Mouse (Mus musculus): ENCODE data around the gene Chkb.

The Chkb gene

DNA sequence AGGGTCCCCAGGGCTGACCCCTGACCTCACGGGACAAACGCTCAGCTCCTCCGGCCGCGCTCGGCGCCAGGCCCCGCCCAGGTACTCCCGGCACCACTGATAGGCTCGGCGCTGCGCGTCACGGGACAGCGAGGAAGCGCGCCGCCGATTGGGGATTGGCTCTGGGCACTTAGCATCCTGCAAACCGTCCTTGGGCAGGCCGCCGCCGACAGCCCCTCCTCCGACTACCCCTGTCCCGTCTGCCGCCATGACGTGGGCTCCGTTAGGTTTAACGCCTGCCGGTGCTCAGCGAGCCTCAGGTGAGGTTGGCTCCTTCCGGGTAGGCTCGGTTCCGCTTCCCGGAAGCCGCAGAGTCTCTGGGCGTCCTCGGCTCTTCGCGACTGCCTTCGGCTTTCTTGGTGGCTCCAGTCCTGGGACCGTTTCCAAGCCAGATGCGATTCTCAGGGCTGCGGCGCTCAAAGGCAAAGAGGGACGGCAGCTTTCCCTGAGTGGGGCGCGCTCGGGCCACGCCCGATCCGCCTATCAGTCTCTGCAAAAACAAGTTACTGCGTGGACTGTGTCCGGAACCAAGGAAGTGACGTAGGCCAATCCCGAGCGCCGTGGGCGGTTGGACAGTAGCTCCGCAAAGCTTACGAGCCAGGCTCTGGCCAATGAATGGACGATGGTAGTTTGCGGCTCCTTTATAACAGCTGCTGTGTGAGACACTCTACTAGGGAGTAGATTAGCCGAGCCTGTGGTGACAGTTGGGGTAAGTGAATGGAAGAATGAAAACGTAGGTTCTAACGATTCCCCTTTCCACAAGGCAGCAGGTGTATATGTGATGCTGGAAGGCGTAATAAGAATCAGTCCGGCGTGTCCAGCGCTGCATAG is at the start of gene Chkb, which contains the start of the genes C730034F03Rik and Gm44502:
Gene Chkb, minus strand, starts transcription at position 557 of the 870 bp plus-strand sequence.
Gene C730034F03Rik, plus strand, starts transcription at position 238 of the 870 bp plus-strand sequence.
Gene Gm44502, minus strand, starts transcription at position 345 of the 870 bp plus-strand sequence.
- DNase-seq (ENCODE audit: low spot score), result peak; percentile 75

- no peak for DNase-seq (ENCODE audit: low spot score)
Measured at GRCm38 (mm10) chr15:89478622-89479021, 48.9 kb upstream of the Chkb start.

- DNase-seq (ENCODE audit: low spot score), result no peak
Measured at GRCm38 (mm10) chr15:89477806-89478205, 48.1 kb upstream of the Chkb start.

GRCm38 (mm10) chr15:89477091-89477491 is 47.4 kb upstream of the Chkb start, which contains the start of gene Arsa:
Arsa (minus strand) TSS chr15:89477425.
- no peak for DNase-seq (ENCODE audit: low spot score)

GRCm38 (mm10) chr15:89476475-89476815 is 46.7 kb upstream of the Chkb start:
- no peak for DNase-seq (ENCODE audit: low spot score)

- DNase-seq (ENCODE audit: low spot score), result peak; percentile 81
Measured at GRCm38 (mm10) chr15:89475611-89476474, 46.1 kb upstream of the Chkb start.

DNA sequence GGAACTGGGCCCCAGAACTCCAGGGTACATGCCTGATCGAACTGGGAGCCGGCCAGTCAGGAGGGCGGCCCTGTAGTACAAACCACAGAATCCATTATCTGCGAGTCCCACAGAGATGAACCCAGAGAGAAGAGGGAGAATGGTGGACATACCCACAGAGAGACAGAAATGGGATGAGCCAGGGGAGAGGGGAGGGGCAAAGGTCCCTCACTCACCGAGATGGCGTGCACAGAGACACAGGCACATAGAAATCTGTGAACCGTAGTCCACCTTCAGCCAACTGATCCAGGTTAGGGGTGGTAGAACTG is 45.5 kb upstream of the Chkb start:
- no peak for DNase-seq (ENCODE audit: low spot score)

DNA sequence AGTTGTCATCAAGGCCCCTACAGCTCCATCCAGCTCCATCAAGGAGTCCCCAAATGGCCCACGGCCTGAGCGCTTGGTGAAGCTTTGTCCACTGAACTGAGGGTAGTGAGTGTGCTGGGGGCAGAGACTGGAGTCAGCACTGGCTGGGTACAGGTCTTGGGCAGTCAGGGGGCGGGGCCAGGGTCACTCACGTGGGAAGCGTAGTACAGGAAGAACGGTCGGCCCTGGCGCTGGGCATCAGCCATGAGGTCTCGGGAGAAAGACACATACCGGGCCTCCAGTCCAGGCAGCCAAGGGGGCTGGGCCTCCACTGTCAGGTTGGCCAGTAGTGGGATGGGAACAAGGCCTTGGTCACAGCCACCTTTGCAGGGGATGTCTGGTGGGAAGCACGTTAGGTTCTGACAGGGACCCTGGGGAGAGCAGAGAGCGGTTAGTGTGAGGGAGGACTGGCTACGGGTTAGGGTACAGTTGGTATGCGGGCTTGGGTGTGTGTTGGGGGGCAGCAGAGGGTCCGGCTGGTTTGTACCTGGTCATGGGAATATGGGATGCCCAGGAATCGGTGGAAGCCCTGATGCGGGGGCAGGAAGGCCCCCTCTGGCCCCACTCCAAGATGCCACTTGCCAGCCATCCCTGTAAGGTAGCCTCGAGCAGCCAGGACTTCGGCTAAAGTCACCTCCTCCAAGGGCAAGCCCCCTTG is 45.0 kb upstream of the Chkb start:
- no peak for DNase-seq (ENCODE audit: low spot score)

GRCm38 (mm10) chr15:89473921-89474320 is 44.2 kb upstream of the Chkb start:
- DNase-seq (ENCODE audit: low spot score), result no peak

- no peak for DNase-seq (ENCODE audit: low spot score)
Measured at GRCm38 (mm10) chr15:89473370-89473769, 43.7 kb upstream of the Chkb start.

DNA sequence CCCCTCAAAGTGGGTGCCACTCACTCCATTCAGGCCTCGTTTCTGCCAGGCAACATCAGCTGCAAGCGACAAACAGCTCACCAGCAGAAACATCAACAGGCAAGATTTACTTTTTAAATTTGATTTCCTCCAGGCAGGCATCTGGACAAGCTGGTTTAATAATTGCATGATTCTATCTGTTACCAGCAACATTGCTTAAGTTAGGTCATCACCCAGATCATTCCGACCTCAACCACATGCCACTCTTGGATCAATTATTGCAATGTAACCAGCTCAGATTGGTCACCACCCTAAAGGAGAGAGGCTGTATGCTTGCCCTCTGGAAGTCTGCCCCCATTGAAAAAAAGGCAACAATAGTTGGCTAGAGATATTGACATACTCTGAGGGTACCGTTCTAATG is 41.8 kb upstream of the Chkb start:
- DNase-seq (ENCODE audit: low spot score), result no peak

GRCm38 (mm10) chr15:89468577-89468976 is 38.9 kb upstream of the Chkb start:
- DNase-seq (ENCODE audit: low spot score), result no peak

GRCm38 (mm10) chr15:89465052-89465451 is 35.3 kb upstream of the Chkb start:
- no peak for DNase-seq (ENCODE audit: low spot score)

DNA sequence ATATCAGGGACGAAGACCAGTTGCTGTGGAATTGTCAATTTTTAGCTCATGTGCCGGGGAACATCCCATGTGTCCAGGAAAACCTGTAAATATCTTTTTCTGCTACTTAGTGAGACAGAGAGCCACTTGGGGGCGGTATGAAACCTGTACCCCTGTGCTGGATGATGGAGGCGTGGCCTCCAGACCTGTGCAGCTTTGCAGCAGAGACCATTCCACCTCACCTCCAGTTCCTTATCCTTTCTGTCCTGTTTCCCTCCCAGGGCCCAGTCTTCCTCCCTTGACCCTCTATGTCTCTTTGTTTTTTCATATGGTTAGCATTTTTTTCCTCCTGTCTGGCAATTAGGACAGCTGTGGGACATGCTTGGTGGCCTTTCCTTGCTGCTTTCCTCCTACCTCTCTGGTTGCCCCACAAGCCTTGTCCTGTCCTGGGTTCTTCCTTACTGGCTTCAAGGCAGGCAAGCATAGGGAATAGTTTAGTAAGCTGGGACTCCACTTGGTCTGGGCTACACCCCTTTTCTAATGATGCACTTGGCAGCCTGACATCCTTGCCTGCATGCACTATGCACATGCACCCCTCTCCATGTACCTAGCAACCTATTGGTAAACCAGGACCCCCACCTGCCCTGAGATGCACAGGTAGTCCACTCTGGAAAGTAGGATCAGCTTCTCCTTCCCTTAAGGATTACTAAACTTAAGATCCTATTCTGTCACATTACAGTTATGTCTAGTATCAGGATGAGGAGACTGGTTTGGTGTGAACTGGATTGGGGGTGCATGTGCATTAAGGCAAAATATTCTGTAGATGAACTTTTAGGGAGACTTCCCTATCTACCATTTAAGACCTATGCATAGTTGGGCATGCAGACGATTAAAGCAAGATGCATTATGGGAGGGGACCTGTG is 33.9 kb upstream of the Chkb start:
- DNase-seq (ENCODE audit: low spot score), result no peak

DNA sequence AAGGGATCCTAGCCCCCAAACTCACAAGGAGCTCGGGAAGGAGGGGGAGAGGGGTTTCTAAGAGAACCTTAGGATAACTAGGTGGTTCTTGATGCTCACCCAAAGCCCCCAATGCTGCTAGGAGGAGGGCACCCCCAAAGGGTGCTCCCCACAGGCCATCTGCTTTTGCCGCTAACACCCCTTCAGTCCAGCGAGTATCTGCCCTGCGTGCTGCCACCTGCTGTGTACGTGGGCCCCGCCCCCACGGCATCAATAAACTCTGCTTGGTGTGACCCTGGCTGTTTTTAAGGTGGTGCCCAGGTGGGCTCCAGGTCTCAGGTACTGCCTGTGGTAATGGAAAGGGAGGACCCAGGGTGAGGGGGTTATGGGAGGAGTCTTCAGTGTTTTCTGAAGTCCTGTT is 32.5 kb upstream of the Chkb start:
- no peak for DNase-seq (ENCODE audit: low spot score)

DNA sequence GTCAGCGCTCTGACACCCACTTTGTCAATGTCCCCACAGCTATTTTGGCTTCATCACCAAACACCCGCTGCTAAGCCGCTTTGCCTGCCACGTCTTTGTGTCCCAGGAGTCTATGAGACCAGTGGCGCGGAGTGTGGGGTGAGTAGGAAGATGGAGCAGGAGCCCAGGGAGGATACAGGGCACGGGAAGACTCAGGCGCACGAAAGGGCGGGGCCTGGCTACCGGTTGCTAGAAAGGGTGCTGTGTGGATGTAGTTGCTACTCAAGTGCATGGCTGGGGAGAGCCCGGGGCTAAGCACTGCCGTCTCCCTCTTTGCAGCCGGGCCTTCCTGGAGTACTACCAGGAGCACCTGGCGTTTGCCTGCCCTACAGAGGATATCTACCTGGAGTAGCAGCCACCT is 31.6 kb upstream of the Chkb start:
- no peak for DNase-seq (ENCODE audit: low spot score)

GRCm38 (mm10) chr15:89460298-89460697 is 30.6 kb upstream of the Chkb start:
- DNase-seq (ENCODE audit: low spot score), result no peak

GRCm38 (mm10) chr15:89459821-89460220 is 30.1 kb upstream of the Chkb start:
- no peak for DNase-seq (ENCODE audit: low spot score)

- no peak for DNase-seq (ENCODE audit: low spot score)
Measured at GRCm38 (mm10) chr15:89458942-89459341, 29.2 kb upstream of the Chkb start.

GRCm38 (mm10) chr15:89455642-89456041 is 25.9 kb upstream of the Chkb start:
- no peak for DNase-seq (ENCODE audit: low spot score)

GRCm38 (mm10) chr15:89454857-89455256 is 25.1 kb upstream of the Chkb start:
- DNase-seq (ENCODE audit: low spot score), result no peak

Data from ovary, postnatal 10 days (tissue).